Mouse (Mus musculus) kidney, adult 2 months (tissue): ENCODE measurements around the gene Slc48a1. TPM values are rescaled to one million over a fixed set of nuclear protein-coding genes. Genes with fewer than 3 reads are reported as not detected.

Experiments used
- DNase-seq: peaks from one replicate; pipeline ENCODE4 v3.0.0; 2021
- H3K27ac ChIP-seq: fragments of 200-500 bp; 2 replicates; pipeline ENCODE4 v1.5.1; 2012; ENCODE audit warnings: low read depth, low read length, control low read depth, inconsistent platforms; ENCODE audit not compliant: insufficient read depth
- H3K27me3 ChIP-seq: fragments of 200-500 bp; replicated peaks from 2 replicates; pipeline ENCODE4 v1.6.1; 2012; ENCODE audit warnings: mild to moderate bottlenecking, moderate library complexity, low read length, inconsistent platforms; ENCODE audit not compliant: control insufficient read depth, insufficient read depth
- H3K36me3 ChIP-seq: fragments of 200-500 bp; 2 replicates; pipeline ENCODE4 v1.6.1; 2012; ENCODE audit warnings: mild to moderate bottlenecking, moderate library complexity, low read length, inconsistent platforms; ENCODE audit not compliant: control insufficient read depth, insufficient read depth
- H3K4me1 ChIP-seq: fragments of 200-500 bp; 2 replicates; pipeline ENCODE4 v1.6.1; 2011; ENCODE audit warnings: low read length; ENCODE audit not compliant: control insufficient read depth, insufficient read depth
- H3K4me3 ChIP-seq: fragments of 200-500 bp; 2 replicates; pipeline ENCODE4 v1.5.1; 2011; ENCODE audit warnings: mild to moderate bottlenecking, low read depth, low read length, control low read depth; ENCODE audit not compliant: insufficient read depth
- CTCF ChIP-seq: fragments of 200-500 bp; conservative IDR thresholded peaks from 2 replicates; pipeline ENCODE4 v1.5.1; 2011; ENCODE audit warnings: low read depth, mild to moderate bottlenecking, control low read depth, low read length, moderate library complexity, mixed read lengths; ENCODE audit not compliant: insufficient read depth, insufficient read length
- WGBS: fragments of 180-500 bp; shearing (Covaris S2); methylation state at CpG from one replicate; pipeline ENCODE4 v1.1.7; 2018; 5-methylcytosine and 5-hydroxymethylcytosine counted together
- polyA plus RNA-seq: library from polyadenylated mRNA; depleted of rRNA; stranded (reverse); fragments of >200 nt; gene quantifications from 2 replicates; pipeline ENCODE4 v1.2.3, GENCODE M21; 2012; rRNA removed

The Slc48a1 gene
- polyA plus RNA-seq, 1 experiment = 182 TPM

GRCm38 (mm10) chr15:97842058-97842457 is 63.7 kb downstream of the Slc48a1 start:
- no peaks in the 10 kb centered on the region for H3K36me3 ChIP-seq
- no peak overlapping the region for H3K4me3 ChIP-seq
- no peak for DNase-seq
- H3K27me3 ChIP-seq = no peaks in the 10 kb centered on the region
- WGBS = 86% methylated on average over 6 of the region's 6 CpGs
- TF ChIP-seq CTCF = no peak
- no peak overlapping the region for H3K27ac ChIP-seq
- peaks cover 24% of the 10 kb centered on the region for H3K4me1 ChIP-seq

Other genes starting within 250 kb of the Slc48a1 start
- gene Rpap3, start 72.7 kb upstream of the Slc48a1 start, polyA plus RNA-seq = 4.9 and 6.9 TPM in 2 replicates
- gene Endou, start 47.2 kb upstream of the Slc48a1 start, polyA plus RNA-seq = 2.4 and 2.9 TPM in 2 replicates
- 136 and 184 TPM in 2 replicates for gene Rapgef3, start 10.5 kb upstream of the Slc48a1 start, polyA plus RNA-seq
- gene Hdac7, start 66.0 kb downstream of the Slc48a1 start, polyA plus RNA-seq = 41.6 and 45.4 TPM in 2 replicates
- gene Vdr, start 132.1 kb downstream of the Slc48a1 start, polyA plus RNA-seq = 96.6 and 114 TPM in 2 replicates
- 69.4 and 74.9 TPM in 2 replicates for gene Tmem106c, start 185.7 kb downstream of the Slc48a1 start, polyA plus RNA-seq
- 0.01 TPM in 1 of 2 replicates, not detected in the other for gene Col2a1, start 226.2 kb downstream of the Slc48a1 start, polyA plus RNA-seq